Mouse (Mus musculus): ENCODE measurements around the gene Duxf3. TPM values are rescaled to one million over a fixed set of nuclear protein-coding genes. Genes with fewer than 3 reads are reported as not detected.
A peak's percentile ranks its signal among the peaks of the same experiment; 100 is the strongest.
"Not testable (repeated sequence)": the region's sequence is repeated elsewhere in the genome, so short reads cannot be mapped to it uniquely, and the experiment has no call there.

The Duxf3 gene
- polyA plus RNA-seq, 1 experiment from 2014 or later = not detected

DNA sequence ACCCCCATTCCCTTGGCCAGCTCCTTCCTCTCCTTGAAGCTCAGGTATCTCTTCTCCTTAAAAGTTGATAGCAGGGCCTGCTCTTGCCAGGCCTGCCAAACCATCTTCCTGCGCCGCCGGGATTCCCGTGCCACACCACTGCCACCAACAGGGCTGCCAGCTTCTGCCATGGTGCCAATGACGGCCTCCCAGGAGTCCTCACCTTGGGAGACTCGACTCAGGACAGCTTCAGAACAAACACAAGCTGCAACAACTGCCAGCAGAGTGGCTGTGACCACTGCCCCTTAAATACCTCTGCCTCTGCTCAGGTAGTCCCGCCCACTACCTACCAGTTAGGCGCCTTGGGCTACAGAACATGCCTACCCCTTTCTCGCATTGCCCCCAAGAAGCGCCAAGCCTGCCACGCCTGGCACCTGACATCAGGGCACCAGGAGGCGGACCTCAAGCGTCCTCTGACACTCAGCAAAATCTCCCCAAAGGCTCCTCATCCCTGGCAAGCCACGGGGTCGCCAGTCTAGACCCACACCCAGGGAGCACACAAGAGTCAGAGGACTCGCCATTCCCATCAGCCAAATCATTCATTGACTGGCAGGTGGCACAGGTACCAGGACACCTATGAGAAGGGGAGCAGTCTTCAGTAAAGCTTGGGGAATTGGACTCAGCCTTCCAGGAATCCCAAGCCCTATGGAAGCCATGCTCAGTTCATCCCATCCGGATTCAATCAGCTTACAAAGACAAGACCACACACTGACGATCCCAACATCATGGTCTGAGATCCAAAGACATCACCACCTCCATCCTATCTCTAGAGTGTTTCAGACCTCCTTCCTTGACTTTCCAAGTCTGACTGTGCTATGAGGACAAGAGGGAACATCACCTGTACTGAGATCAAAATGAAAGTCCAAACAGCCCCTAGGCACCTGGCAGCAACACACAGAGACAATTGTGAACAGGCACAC is 7.4 kb downstream of the Duxf3 start, which contains the start of gene AW822073:
Gene AW822073 (minus strand): TSS at position 104 of the 959 bp plus-strand sequence.
- H3K36me3 ChIP-seq (ENCODE audit: control insufficient read depth, insufficient read depth, low read length); ATAC-seq (ENCODE audit: low FRiP score); H3K4me2 ChIP-seq; H3K4me1 ChIP-seq (ENCODE audit: control insufficient read depth, insufficient read depth, low read length); H3K4me3 ChIP-seq (ENCODE audit: low read depth, low read length); H3K27ac ChIP-seq (ENCODE audit: low read depth, low read length); H3K27me3 ChIP-seq (ENCODE audit: control insufficient read depth, insufficient read depth, low read length); H3K9ac ChIP-seq (ENCODE audit: low read length); H3K9me3 ChIP-seq (ENCODE audit: control insufficient read depth, low read length): not testable (repeated sequence)
- peak; percentile 72 for DNase-seq (ENCODE audit: low spot score, missing footprints)
- WGBS = 87% methylated on average over 16 of the region's 18 CpGs

DNA sequence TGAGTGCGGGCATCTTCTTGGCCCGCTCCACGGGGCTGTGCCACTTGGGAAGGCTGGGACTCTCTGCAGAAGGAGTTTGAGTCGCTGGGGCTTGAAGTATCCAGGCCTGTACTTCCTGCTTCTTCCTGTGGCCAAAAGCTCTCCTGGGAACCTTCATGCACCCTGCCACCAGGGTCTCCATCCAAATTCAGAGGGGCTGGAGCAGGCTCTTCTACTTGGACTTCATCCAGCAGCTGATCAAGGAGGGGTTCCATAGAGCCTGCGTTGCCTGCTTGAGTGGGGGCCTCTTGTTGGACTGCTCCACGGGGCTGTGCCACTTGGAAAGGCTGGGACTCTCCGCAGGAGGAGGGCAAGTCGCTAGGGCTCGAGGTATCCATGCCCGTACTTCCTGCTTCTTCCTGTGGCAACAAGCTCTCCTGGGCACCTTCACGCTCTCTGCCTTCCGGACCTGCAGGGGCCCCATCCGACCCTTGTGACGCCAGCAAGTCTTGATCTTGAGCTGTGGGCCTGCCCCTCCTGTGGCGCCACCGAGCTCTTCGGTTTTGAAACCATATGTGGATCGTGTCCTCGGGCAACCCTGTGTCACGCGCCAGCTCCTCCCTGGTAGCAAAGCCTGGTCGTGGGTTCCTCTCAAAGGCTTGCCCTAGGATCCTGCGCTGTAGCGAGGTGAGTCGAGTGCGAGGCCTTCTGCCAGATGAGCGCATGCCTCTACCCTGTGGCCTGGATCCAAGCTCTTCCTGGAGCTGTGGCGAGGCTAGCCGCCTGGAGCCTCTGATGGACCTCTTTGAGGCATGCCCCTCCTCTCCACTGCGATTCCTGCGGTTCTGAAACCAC is 8.3 kb downstream of the Duxf3 start:
- not testable (repeated sequence) for H3K4me1 ChIP-seq (ENCODE audit: control insufficient read depth, insufficient read depth, low read length); H3K36me3 ChIP-seq (ENCODE audit: control insufficient read depth, insufficient read depth, low read length); H3K9me3 ChIP-seq (ENCODE audit: control insufficient read depth, low read length); H3K9ac ChIP-seq (ENCODE audit: low read length); ATAC-seq (ENCODE audit: low FRiP score); H3K4me2 ChIP-seq; H3K27ac ChIP-seq (ENCODE audit: low read depth, low read length); H3K4me3 ChIP-seq (ENCODE audit: low read depth, low read length); H3K27me3 ChIP-seq (ENCODE audit: control insufficient read depth, insufficient read depth, low read length)
- 85% methylated on average over 27 of the region's 31 CpGs for WGBS
- peak; percentile 86 for DNase-seq (ENCODE audit: low spot score, missing footprints)

DNA sequence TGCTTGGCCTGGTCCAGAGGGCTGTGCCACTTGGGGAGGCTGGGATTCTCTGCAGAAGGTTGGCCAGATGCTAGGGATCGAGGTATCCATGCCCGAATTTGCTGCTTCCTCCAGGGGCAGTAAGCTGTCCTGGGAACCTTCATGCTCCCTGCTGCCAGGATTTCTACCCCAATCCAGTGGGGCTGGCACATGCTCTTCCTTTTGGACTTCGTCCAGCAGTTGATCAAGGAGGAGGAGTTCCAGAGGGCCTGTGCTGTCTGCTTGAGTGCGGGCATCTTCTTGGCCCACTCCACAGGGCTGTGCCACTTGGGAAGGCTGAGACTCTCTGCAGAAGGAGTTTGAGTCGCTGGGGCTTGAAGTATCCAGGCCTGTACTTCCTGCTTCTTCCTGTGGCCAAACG is 9.3 kb downstream of the Duxf3 start:
- WGBS = 87% methylated on average over 3 of the region's 6 CpGs
- ATAC-seq (ENCODE audit: low FRiP score); H3K36me3 ChIP-seq (ENCODE audit: control insufficient read depth, insufficient read depth, low read length); DNase-seq (ENCODE audit: low spot score, missing footprints); H3K9ac ChIP-seq (ENCODE audit: low read length); H3K27me3 ChIP-seq (ENCODE audit: control insufficient read depth, insufficient read depth, low read length); H3K9me3 ChIP-seq (ENCODE audit: control insufficient read depth, low read length); H3K4me2 ChIP-seq; H3K4me3 ChIP-seq (ENCODE audit: low read depth, low read length); H3K4me1 ChIP-seq (ENCODE audit: control insufficient read depth, insufficient read depth, low read length); H3K27ac ChIP-seq (ENCODE audit: low read depth, low read length): not testable (repeated sequence)

DNA sequence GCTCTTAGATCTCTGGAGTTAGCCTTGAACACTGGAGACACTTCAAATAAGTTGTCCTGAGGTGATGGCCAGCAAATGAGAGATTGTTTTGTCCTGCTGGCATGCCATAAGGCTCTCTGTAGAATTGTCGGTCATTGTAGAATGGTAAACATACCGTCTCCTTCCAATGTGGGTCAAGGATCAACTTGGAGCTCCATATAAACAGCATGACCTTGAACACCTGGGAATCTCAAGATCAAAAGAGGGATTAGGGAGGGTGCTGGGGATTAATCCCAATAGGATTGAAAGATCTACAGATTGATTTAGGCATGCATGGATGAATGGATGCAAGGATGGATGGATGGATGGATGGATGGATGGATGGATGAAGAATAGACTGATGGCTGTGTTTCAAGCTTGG is 10.9 kb downstream of the Duxf3 start:
- H3K9me3 ChIP-seq (ENCODE audit: control insufficient read depth, low read length); H3K4me3 ChIP-seq (ENCODE audit: low read depth, low read length); DNase-seq (ENCODE audit: low spot score, missing footprints); H3K27ac ChIP-seq (ENCODE audit: low read depth, low read length); H3K9ac ChIP-seq (ENCODE audit: low read length); H3K4me2 ChIP-seq; H3K4me1 ChIP-seq (ENCODE audit: control insufficient read depth, insufficient read depth, low read length); H3K27me3 ChIP-seq (ENCODE audit: control insufficient read depth, insufficient read depth, low read length); H3K36me3 ChIP-seq (ENCODE audit: control insufficient read depth, insufficient read depth, low read length); ATAC-seq (ENCODE audit: low FRiP score): not testable (repeated sequence)
- WGBS = 90% methylated on average over 2 of the region's 2 CpGs

DNA sequence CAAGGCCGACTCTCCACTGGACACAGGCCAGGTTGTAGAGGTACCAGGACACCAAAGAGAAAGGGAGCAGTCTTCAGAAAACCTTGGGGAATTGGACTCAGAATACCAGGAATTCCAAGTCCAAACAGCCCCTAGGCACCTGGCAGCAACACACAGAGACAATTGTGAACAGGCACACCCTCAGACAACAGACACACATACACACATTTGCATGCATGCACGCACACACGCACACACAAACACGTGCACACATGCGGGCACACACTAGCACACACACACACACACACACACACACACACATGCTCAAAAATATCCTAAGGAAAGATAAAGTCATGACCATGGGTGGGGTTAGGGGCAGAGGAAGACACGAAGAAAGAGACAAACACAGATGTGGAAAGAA is 11.7 kb downstream of the Duxf3 start:
- no peak for ATAC-seq (ENCODE audit: low FRiP score)
- Histone ChIP-seq H3K27ac (ENCODE audit: low read depth, low read length) (no peak overlapping the region), H3K36me3 (ENCODE audit: control insufficient read depth, insufficient read depth, low read length) (no peaks in the 10 kb centered on the region), H3K4me2 (no peak overlapping the region), H3K27me3 (ENCODE audit: control insufficient read depth, insufficient read depth, low read length) (no peaks in the 10 kb centered on the region), H3K4me3 (ENCODE audit: low read depth, low read length) (no peak overlapping the region), H3K9ac (ENCODE audit: low read length) (no peak overlapping the region), H3K4me1 (ENCODE audit: control insufficient read depth, insufficient read depth, low read length) (no peaks in the 10 kb centered on the region), H3K9me3 (ENCODE audit: control insufficient read depth, low read length) (no peaks in the 10 kb centered on the region; the same call in none of the 2 replicates)
- peak; percentile 81 for DNase-seq (ENCODE audit: low spot score, missing footprints)
- 82% methylated on average over 6 of the region's 6 CpGs for WGBS

DNA sequence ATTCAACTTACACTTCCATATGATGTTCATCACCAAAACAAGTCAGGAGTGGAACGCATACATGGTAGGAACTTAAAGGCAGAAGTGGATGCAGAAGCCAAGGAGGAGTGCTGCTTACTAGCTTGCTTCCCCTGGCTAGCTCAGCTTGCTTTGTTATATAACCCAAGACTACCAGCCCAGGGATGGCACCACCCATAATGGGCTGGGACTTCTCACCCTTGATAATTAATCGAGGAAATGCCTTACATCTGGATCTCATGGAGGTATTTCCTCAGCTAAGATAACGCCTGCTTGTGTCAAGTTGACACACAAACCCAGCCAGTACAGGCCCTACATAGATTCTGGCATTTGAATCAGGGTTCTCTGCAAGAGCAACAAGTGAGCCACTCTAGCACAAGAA is 15.1 kb downstream of the Duxf3 start:
- ATAC-seq (ENCODE audit: low FRiP score) (no peak), DNase-seq (ENCODE audit: low spot score, missing footprints) (no peak)
- H3K4me1 ChIP-seq (ENCODE audit: control insufficient read depth, insufficient read depth, low read length) = no peaks in the 10 kb centered on the region
- 85% methylated on average over 3 of the region's 3 CpGs for WGBS
- no peak overlapping the region for H3K27ac ChIP-seq (ENCODE audit: low read depth, low read length)
- no peak overlapping the region for H3K4me2 ChIP-seq
- no peaks in the 10 kb centered on the region for H3K27me3 ChIP-seq (ENCODE audit: control insufficient read depth, insufficient read depth, low read length)
- no peak overlapping the region for H3K4me3 ChIP-seq (ENCODE audit: low read depth, low read length)
- no peak overlapping the region for H3K9ac ChIP-seq (ENCODE audit: low read length)
- H3K36me3 ChIP-seq (ENCODE audit: control insufficient read depth, insufficient read depth, low read length) = no peaks in the 10 kb centered on the region
- no peaks in the 10 kb centered on the region; the same call in 1 of the 2 replicates for H3K9me3 ChIP-seq (ENCODE audit: control insufficient read depth, low read length)

DNA sequence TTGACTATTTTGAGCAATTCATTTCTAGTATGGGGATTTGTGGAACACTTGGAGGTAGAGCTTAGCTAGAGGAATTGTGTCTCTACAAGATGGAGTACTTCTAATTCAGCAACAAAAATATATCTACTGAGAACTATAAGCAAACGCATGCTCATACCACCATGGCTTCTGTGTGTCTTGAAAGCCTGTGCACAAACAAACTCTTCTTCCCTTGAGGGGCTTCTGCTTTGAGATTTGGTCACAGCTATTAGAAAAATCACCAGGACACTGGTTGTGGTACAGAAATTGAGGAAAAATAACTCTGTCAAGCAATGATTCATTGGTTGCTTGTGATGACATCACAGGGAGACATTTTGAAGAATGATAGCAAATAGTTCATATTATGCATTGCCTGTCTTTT is 17.1 kb downstream of the Duxf3 start:
- Histone ChIP-seq H3K4me3 (ENCODE audit: low read depth, low read length) (no peak overlapping the region), H3K4me1 (ENCODE audit: control insufficient read depth, insufficient read depth, low read length) (no peaks in the 10 kb centered on the region), H3K9ac (ENCODE audit: low read length) (no peak overlapping the region), H3K36me3 (ENCODE audit: control insufficient read depth, insufficient read depth, low read length) (no peaks in the 10 kb centered on the region), H3K27ac (ENCODE audit: low read depth, low read length) (no peak overlapping the region), H3K9me3 (ENCODE audit: control insufficient read depth, low read length) (no peaks in the 10 kb centered on the region; the same call in 1 of the 2 replicates), H3K4me2 (no peak overlapping the region), H3K27me3 (ENCODE audit: control insufficient read depth, insufficient read depth, low read length) (no peaks in the 10 kb centered on the region)
- ATAC-seq (ENCODE audit: low FRiP score) (no peak), DNase-seq (ENCODE audit: low spot score, missing footprints) (no peak)
- 83% methylated on average over 1 of the region's 1 CpGs for WGBS

DNA sequence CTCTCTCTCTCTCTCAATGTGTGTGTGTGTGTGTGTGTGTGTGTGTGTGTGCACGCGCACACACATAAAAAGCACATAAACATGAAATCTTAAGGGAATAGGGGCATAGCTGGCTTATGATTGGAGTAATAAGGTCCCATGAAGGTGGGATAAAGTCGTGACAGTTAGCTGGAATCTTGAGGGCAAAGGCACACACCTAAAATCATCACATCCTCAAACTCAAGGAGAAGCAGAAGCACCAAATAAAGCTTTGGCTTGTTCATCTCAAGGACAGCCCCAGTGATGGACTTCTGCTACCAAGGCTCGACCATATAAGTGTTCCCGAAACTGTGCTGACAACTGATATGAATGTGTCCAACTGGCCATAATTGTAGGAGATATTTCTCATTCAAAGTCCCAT is 17.5 kb downstream of the Duxf3 start:
- no peak for DNase-seq (ENCODE audit: low spot score, missing footprints)
- H3K4me2 ChIP-seq = no peak overlapping the region
- no peak overlapping the region for H3K27ac ChIP-seq (ENCODE audit: low read depth, low read length)
- WGBS = 73% methylated on average over 5 of the region's 5 CpGs
- no peak overlapping the region for H3K9ac ChIP-seq (ENCODE audit: low read length)
- no peaks in the 10 kb centered on the region; the same call in 1 of the 2 replicates for H3K9me3 ChIP-seq (ENCODE audit: control insufficient read depth, low read length)
- no peak for ATAC-seq (ENCODE audit: low FRiP score)
- no peaks in the 10 kb centered on the region for H3K4me1 ChIP-seq (ENCODE audit: control insufficient read depth, insufficient read depth, low read length)
- no peaks in the 10 kb centered on the region for H3K36me3 ChIP-seq (ENCODE audit: control insufficient read depth, insufficient read depth, low read length)
- H3K4me3 ChIP-seq (ENCODE audit: low read depth, low read length) = no peak overlapping the region
- no peaks in the 10 kb centered on the region for H3K27me3 ChIP-seq (ENCODE audit: control insufficient read depth, insufficient read depth, low read length)

DNA sequence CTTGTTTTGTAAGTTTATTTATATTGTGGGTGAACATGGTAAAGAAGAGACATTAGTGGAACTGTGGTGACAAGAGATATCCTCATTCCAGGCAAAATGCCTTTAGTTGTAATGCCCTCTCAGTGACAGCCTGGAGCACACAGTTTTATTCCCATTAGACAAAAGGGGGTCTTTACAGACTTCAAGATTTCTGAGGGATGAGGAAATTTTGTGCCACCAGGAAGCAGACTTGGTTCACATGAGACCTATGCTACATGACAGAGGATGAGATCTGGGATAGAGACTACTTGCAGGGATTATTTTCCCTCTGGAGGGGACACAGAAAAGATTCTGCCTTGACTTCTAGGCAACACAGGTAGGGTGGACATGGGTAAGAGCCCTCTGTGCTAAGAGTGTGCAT is 18.0 kb downstream of the Duxf3 start:
- Histone ChIP-seq H3K36me3 (ENCODE audit: control insufficient read depth, insufficient read depth, low read length) (no peaks in the 10 kb centered on the region), H3K4me2 (no peak overlapping the region), H3K27ac (ENCODE audit: low read depth, low read length) (no peak overlapping the region), H3K9ac (ENCODE audit: low read length) (no peak overlapping the region), H3K9me3 (ENCODE audit: control insufficient read depth, low read length) (no peaks in the 10 kb centered on the region; the same call in 1 of the 2 replicates), H3K27me3 (ENCODE audit: control insufficient read depth, insufficient read depth, low read length) (no peaks in the 10 kb centered on the region), H3K4me1 (ENCODE audit: control insufficient read depth, insufficient read depth, low read length) (no peaks in the 10 kb centered on the region), H3K4me3 (ENCODE audit: low read depth, low read length) (no peak overlapping the region)
- ATAC-seq (ENCODE audit: low FRiP score) (no peak), DNase-seq (ENCODE audit: low spot score, missing footprints) (no peak)

All from midbrain, embryonic 11.5 days (tissue).